Comparison of ENCODE assay signal across 7 mouse cellular contexts in genomic region chr5:24730986-24731385, GRCm38 (mm10). TPM values are rescaled to one million over a fixed set of nuclear protein-coding genes. Genes with fewer than 3 reads are reported as not detected.
DNase-seq lines count a peak whose midpoint lies in the region; ATAC-seq and TF ChIP-seq lines count a peak whose summit lies in the region.

No protein-coding gene starts in this region.

- peaks cover 3% of the 10 kb centered on the region; the same call in 1 of the 2 replicates for H3K36me3 ChIP-seq in E14TG2a.4 (ENCODE audit: insufficient read depth, low read length)
- H3K36me3 ChIP-seq in hindbrain, embryonic 11.5 days (ENCODE audit: control insufficient read depth, insufficient read depth, low read length), result no peaks in the 10 kb centered on the region
- H3K36me3 ChIP-seq in liver, embryonic 16.5 days (ENCODE audit: control insufficient read depth, insufficient read depth), result no peaks in the 10 kb centered on the region

- no peak for ATAC-seq in hindbrain, embryonic 11.5 days (ENCODE audit: low FRiP score)
- ATAC-seq in liver, embryonic 16.5 days (ENCODE audit: low read depth), result no peak

- peaks cover 34% of the 10 kb centered on the region for H3K27me3 ChIP-seq in E14TG2a.4 (ENCODE audit: insufficient read depth, low read length)
- peaks cover 24% of the 10 kb centered on the region for H3K27me3 ChIP-seq in hindbrain, embryonic 11.5 days (ENCODE audit: control insufficient read depth, insufficient read depth, low read length)
- peaks cover 32% of the 10 kb centered on the region for H3K27me3 ChIP-seq in liver, embryonic 16.5 days (ENCODE audit: control insufficient read depth, insufficient read depth, low read depth, low read length)

- 2% methylated on average over 15 of the region's 15 CpGs for WGBS in hindbrain, embryonic 11.5 days
- whole genome bisulfite sequencing in liver, embryonic 16.5 days (ENCODE audit: insufficient replicate concordance), result 5% methylated on average over 15 of the region's 15 CpGs

- DNase-seq in ES-CJ7 (ENCODE audit: low read depth, low spot score), result peak; percentile 23
- DNase-seq in hindbrain, embryonic 11.5 days (ENCODE audit: low spot score), result no peak
- no peak for DNase-seq in frontal cortex, postnatal 14 days (ENCODE audit: low spot score in 2 of 2)
- no peak for DNase-seq in gastrocnemius, postnatal 14 days
- no peak for DNase-seq in spleen, postnatal 10 days (ENCODE audit: low spot score in 2 of 2)

- intact Hi-C loops in gastrocnemius, postnatal 14 days (cut with DNase I; ENCODE audit: low total_unique reads), result no loop called here

- H3K4me1 ChIP-seq in E14TG2a.4 (replicated peaks; ENCODE audit: low read depth, low read length), result peaks cover 74% of the 10 kb centered on the region
- H3K4me1 ChIP-seq in hindbrain, embryonic 11.5 days (replicated peaks; ENCODE audit: control insufficient read depth, insufficient read depth, low read length), result peaks cover 4% of the 10 kb centered on the region
- peaks cover 5% of the 10 kb centered on the region; the same call in 1 of the 2 replicates for H3K4me1 ChIP-seq in liver, embryonic 16.5 days (ENCODE audit: control insufficient read depth, low read depth, low read length)

- no peaks in the 10 kb centered on the region for H3K9me3 ChIP-seq in E14TG2a.4 (ENCODE audit: low read length)
- H3K9me3 ChIP-seq in hindbrain, embryonic 11.5 days (ENCODE audit: control insufficient read depth, low read length), result no peaks in the 10 kb centered on the region
- no peaks in the 10 kb centered on the region for H3K9me3 ChIP-seq in liver, embryonic 16.5 days (replicated peaks; ENCODE audit: control insufficient read depth, low read length)

- 0 out of 2 replicates have a peak overlapping the region, but pooled peaks have one; percentile 4 for H3K9ac ChIP-seq in hindbrain, embryonic 11.5 days (ENCODE audit: low read depth, low read length)
- no peak overlapping the region for H3K9ac ChIP-seq in liver, embryonic 16.5 days (ENCODE audit: low read depth, low read length)

- peak overlapping the region; percentile 63 for H3K4me2 ChIP-seq in hindbrain, embryonic 11.5 days (replicated peaks; ENCODE audit: low read depth, low read length)
- H3K4me2 ChIP-seq in liver, embryonic 16.5 days (ENCODE audit: low read depth, low read length), result peak overlapping the region; percentile 47; the same call in 1 of the 2 replicates

- H3K27ac ChIP-seq in hindbrain, embryonic 11.5 days (ENCODE audit: low read depth, low read length), result no peak overlapping the region
- no peak overlapping the region for H3K27ac ChIP-seq in liver, embryonic 16.5 days (ENCODE audit: low read length)

- TF ChIP-seq CTCF in E14TG2a.4 (conservative IDR thresholded peaks at IDR 0.05; ENCODE audit: low read length), result no peak

- peak overlapping the region; percentile 85 for H3K4me3 ChIP-seq in E14TG2a.4 (replicated peaks; ENCODE audit: low read length)
- peak overlapping the region; percentile 47 for H3K4me3 ChIP-seq in hindbrain, embryonic 11.5 days (ENCODE audit: low read depth, low read length)
- H3K4me3 ChIP-seq in liver, embryonic 16.5 days (ENCODE audit: low read depth, low read length), result peak overlapping the region; percentile 43; the same call in 1 of the 2 replicates

RNA-seq across cellular contexts. Expression of gene Wdr86, which starts 0.5 kb away (rescaled TPM):
- polyA plus RNA-seq in hindbrain, embryonic 11.5 days (2014; fragmentation: Nextera tagmentation; extraction: Ambion mirVana), result 15.4 and 17.5 TPM in 2 replicates
- 0.99 and 1.0 TPM in 2 replicates for polyA plus RNA-seq in liver, embryonic 16.5 days (2015; fragmentation: Nextera tagmentation; extraction: Ambion mirVana)
- under 1 TPM; 0.07 to 0.35 TPM for total RNA-seq in gastrocnemius, postnatal 14 days (2021)

RNA-seq across cellular contexts. Expression of gene Crygn, which starts 26.8 kb away (rescaled TPM):
- 0.84 TPM in 1 of 2 replicates, not detected in the other for polyA plus RNA-seq in hindbrain, embryonic 11.5 days (2014; fragmentation: Nextera tagmentation; extraction: Ambion mirVana)
- 0.47 and 0.50 TPM in 2 replicates for polyA plus RNA-seq in liver, embryonic 16.5 days (2015; fragmentation: Nextera tagmentation; extraction: Ambion mirVana)
- total RNA-seq in gastrocnemius, postnatal 14 days (2021), result 1 to 10 TPM in 1 of 2 experiments, not detected in 1; 1.7 TPM

RNA-seq across cellular contexts. Expression of gene Nub1, which starts 45.7 kb away (rescaled TPM):
- polyA plus RNA-seq in hindbrain, embryonic 11.5 days (2014; fragmentation: Nextera tagmentation; extraction: Ambion mirVana), result 36.0 and 37.3 TPM in 2 replicates
- polyA plus RNA-seq in liver, embryonic 16.5 days (2015; fragmentation: Nextera tagmentation; extraction: Ambion mirVana), result 12.0 and 13.6 TPM in 2 replicates
- 10 to 100 TPM; 21.7 to 23.6 TPM for total RNA-seq in gastrocnemius, postnatal 14 days (2021)
